Mouse (Mus musculus): Measurements from ENCODE around the gene 5730596B20Rik.
A peak's percentile ranks its signal among the peaks of the same experiment; 100 is the strongest.

The 5730596B20Rik gene

GRCm38 (mm10) chr6:52215070-52215469 lies 37.8 kb downstream of the 5730596B20Rik start:
- no peak for DNase-seq

GRCm38 (mm10) chr6:52215771-52216535 lies 38.7 kb downstream of the 5730596B20Rik start:
- DNase-seq: no peak

DNA sequence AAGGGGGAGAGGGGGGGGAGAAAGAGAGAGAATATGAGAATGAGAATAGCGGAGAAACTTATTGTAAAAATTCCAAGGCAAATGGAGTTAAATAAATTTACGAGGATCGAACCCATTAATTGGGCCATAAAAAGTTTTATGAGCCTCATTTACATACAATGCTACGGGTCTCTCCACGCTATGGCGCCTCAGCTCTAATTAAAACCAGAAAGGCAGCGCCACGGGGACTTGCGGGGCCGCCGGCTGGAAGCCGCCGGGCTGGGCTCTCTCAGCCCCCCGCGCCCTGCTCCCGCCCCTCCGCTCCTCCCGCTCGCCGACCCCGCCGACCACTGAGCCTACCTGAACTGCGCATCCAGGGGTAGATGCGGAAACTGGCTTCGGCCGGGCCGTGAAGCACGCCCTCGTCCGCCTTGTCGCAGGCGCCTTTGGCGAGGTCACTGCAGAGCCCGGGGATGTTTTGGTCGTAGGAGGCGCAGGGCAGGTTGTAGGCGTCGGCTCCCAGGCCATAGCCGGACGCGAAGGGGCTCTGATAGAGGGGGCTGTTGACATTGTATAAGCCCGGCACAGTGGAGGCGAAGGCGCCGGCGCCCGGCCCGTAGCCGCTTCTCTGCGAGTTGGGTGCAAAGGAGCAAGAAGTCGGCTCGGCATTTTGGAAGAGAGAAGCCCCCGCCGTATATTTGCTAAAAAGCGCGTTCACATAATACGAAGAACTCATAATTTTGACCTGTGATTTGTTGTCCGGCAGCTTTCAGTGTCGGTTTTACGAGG lies 39.6 kb downstream of the 5730596B20Rik start:
- no peak for DNase-seq

DNA sequence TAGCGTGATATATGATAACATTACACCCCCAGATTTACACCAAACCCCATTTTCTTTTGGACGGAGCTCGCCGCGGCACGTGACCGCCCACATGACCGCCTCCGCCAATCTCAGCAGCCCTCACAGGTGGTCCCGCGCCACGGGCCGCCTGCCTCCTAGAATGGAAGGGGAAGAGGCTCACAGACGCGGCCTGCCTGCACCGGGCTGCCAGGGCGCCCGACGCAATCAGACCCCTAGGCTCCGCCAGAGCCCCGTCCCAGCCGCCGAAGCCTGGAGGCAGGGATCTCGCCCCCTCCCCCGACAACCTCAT lies 40.1 kb downstream of the 5730596B20Rik start:
- no peak for DNase-seq

- no peak for DNase-seq
Observed at GRCm38 (mm10) chr6:52217895-52218642, 40.8 kb downstream of the 5730596B20Rik start.

DNA sequence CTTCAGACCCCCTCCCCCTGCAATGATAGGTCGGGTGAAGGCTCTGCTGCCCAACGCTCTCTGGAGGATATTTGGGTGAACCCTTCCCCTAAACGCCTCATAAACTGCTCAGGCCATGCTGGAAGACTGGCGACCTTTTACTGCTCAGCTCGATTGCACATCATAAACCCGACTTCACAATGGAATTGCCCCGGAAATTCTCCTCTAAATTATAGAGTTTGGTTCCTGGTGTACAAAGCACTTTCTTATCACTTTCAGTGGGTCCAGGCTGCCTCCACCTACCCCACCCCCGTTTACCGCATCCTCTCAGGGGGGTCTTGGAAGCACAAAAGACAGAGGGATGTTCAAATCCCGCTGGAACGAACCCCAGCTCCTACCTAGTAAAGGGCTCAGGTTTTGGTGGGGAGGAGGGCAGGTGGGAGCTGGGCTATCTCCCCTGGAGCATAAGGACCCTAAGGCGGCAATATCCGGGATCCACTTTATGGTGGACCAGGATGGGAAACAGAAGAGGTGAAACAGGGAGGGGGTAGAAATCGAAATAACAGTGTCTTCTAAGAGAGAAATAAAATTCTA lies 41.4 kb downstream of the 5730596B20Rik start:
- no peak for DNase-seq

GRCm38 (mm10) chr6:52219234-52219942 lies 42.1 kb downstream of the 5730596B20Rik start:
- no peak for DNase-seq

GRCm38 (mm10) chr6:52220003-52220864 lies 42.9 kb downstream of the 5730596B20Rik start:
- DNase-seq: no peak

DNA sequence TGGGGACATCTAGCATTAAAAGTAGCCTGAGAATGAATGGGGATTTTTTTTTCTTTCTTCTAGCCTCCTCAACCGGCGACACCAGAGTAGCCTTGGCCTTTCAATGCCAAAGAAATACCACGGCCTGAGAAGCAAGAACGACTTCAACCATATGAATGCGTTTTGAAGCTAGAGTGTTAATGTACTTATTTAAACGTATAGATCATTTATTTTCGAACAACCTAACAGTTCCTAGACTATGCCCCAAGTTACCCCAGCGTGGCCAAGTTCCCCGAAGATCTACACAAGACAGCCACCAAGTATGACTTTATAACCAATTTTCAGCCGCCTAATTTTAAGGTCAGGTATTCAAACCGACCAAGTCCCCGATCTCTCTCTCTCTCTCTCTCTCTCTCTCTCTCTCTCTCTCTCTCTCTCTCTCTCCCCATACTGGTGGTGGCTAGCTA lies 43.6 kb downstream of the 5730596B20Rik start:
- no peak for DNase-seq

- DNase-seq: peak; percentile 71
Observed at GRCm38 (mm10) chr6:52221337-52221992, 44.2 kb downstream of the 5730596B20Rik start, which contains the start of gene Hoxa7. TSS of gene Hoxa7 (minus strand) at chr6:52221854.

GRCm38 (mm10) chr6:52221993-52222685 lies 44.8 kb downstream of the 5730596B20Rik start:
- no peak for DNase-seq

DNA sequence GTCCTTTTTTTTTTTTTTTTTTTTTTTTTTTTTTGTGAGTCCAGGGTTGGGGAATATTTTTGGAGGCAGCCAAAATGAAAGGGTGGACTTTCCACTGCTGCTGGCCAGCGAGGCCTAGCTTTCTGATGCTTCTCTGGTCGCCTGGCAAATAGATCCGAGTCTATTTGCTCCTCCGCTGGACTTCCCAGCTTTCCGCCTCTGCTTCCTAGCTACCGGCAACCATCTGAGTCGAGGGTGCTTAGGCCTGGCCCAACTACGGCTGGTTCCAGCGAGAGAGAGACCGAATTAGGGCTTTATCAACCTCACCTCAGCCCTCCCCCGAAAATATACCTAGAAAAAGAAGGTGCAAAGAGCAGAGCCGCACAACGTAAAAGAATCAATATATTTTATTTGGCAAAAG lies 45.4 kb downstream of the 5730596B20Rik start:
- DNase-seq: no peak

- no peak for DNase-seq
Observed at GRCm38 (mm10) chr6:52223939-52224760, 46.9 kb downstream of the 5730596B20Rik start.

DNA sequence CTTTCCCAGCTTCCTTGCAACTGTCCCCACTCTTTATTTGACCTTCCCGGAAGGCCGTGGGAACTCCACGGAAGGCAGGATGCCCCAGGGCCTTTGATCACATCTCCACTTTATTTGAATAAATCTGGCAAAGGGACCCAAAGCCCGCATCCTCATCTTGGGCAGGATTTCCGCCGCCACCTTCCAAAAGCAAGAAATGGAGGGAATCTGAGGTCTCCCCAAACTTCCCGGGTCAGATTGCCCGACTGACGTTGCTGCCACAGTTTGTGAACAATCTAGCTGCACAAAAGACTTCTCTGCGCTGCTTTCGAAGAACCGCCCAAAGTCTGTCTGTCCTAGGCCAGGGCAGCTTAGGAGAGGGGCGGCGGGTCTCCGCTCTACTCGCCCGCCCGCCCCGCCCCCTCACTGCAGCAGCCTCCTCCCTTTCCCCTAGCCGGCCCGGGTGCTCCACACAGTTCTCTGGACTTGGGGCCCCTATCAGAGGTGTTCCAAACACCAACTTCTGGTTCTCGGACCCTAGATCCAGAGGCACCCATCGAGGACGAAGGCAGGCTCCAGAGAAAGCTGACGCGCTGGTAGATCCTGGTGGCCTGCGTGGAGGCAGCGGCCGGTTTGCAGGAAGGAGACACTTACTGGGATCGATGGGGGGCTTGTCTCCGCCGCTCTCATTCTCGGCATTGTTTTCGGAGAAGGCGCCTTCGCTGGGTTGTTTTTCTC lies 47.8 kb downstream of the 5730596B20Rik start:
- no peak for DNase-seq

DNA sequence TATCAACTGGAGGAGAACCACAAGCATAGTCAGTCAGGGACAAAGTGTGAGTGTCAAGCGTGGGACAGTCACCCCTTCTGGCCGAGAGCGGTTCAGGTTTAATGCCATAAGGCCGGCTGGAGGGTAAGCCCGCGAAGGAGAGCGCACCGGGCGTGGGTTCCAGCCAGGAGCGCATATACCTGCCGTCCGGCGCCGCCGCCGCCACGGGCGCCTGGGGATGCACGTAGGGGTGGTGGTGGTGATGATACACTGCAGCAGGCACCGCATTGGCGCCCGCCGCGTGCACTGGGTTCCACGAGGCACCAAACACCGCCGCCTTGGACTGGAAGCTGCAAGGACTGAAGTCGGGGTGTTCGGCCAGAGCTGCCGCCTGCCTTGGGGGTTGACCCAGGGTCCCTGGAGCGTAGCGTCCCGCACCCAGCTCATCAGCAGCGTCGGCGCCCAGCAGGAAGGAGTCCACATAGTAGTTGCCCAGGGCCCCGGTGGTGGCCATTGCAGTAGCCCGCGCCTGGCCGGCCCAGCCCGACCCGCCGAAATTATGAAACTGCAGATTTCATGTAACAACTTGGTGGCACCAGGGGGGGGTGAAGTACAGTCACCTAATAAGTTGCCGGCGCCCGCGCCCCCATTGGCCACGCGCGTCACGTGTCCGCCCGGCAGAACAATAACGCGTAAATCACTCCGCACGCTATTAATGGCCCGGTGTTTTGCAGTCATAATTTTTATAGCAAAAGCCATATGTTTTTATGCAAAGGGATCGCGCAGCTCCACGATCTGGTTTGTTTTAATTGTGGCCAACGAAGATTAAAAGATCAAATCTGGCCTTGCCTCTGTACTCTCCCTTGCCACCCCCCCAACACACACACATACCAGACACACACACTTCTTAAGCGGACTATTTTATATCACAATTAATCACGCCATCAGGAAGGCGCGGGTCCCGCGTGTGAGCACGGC lies 48.6 kb downstream of the 5730596B20Rik start:
- DNase-seq: no peak

- no peak for DNase-seq
Observed at GRCm38 (mm10) chr6:52226569-52227257, 49.4 kb downstream of the 5730596B20Rik start.

All from cerebellum, adult 11 months (tissue).